Mouse (Mus musculus): ENCODE data around the gene Hykk.

GRCm38 (mm10) chr9:54990362-54990761 lies 73.3 kb downstream of the Hykk start:
- TF ChIP-seq CTCF (conservative IDR thresholded peaks at IDR 0.05; ENCODE audit: low read length): no peak
- TF ChIP-seq POU5F1 (IDR thresholded peaks at IDR 0.05; ENCODE audit: borderline replicate concordance, low read length): no peak
- no peak for TF ChIP-seq NANOG (IDR thresholded peaks at IDR 0.05; ENCODE audit: borderline replicate concordance, low read length)

Measured in E14TG2a.4 (cell line).